Mouse (Mus musculus) cerebellum, postnatal 10 days (tissue): ENCODE data around the gene Enpep.

Experiments used
- DNase-seq, 2 experiments: peaks; one replicate each; pipeline ENCODE4 v3.0.0; 2021; ENCODE audit warnings: mixed read lengths in 2 of 2

The Enpep gene

GRCm38 (mm10) chr3:129227331-129227730 lies 105.2 kb downstream of the Enpep start:
- no peak for DNase-seq

GRCm38 (mm10) chr3:129226681-129227080 lies 105.8 kb downstream of the Enpep start:
- DNase-seq: no peak

GRCm38 (mm10) chr3:129225577-129226289 lies 106.8 kb downstream of the Enpep start:
- DNase-seq: no peak

GRCm38 (mm10) chr3:129224806-129225576 lies 107.5 kb downstream of the Enpep start:
- DNase-seq: peak; percentile 7 to 16

GRCm38 (mm10) chr3:129223964-129224805 lies 108.3 kb downstream of the Enpep start:
- peak; percentile 12 to 19 for DNase-seq

GRCm38 (mm10) chr3:129223401-129223800 lies 109.1 kb downstream of the Enpep start:
- no peak for DNase-seq

GRCm38 (mm10) chr3:129222448-129223290 lies 109.9 kb downstream of the Enpep start:
- DNase-seq: peak; percentile 8 to 14

- peak; percentile 4 to 19 for DNase-seq
These were observed 110.9 kb downstream of the Enpep start for GRCm38 (mm10) chr3:129221380-129222260.

GRCm38 (mm10) chr3:129220681-129221379 lies 111.7 kb downstream of the Enpep start:
- DNase-seq: peak; percentile 10 to 31

GRCm38 (mm10) chr3:129220086-129220670 lies 112.3 kb downstream of the Enpep start:
- DNase-seq: peak in 1 of 2 experiments; percentile 20
